Mouse (Mus musculus) liver, adult 2 months (tissue): ENCODE data around the gene Opa3.

Experiments used
- CTCF ChIP-seq: fragments of 200-500 bp; IDR thresholded peaks from 2 replicates; pipeline ENCODE4 v1.5.1; 2011; ENCODE audit warnings: low read depth, low read length, control low read depth
- POLR2A ChIP-seq: fragments of 200-500 bp; IDR thresholded peaks from 2 replicates; pipeline ENCODE4 v1.6.1; 2011; ENCODE audit warnings: low read length, control low read depth; ENCODE audit not compliant: insufficient read depth; ENCODE audit errors: extremely low read depth

DNA sequence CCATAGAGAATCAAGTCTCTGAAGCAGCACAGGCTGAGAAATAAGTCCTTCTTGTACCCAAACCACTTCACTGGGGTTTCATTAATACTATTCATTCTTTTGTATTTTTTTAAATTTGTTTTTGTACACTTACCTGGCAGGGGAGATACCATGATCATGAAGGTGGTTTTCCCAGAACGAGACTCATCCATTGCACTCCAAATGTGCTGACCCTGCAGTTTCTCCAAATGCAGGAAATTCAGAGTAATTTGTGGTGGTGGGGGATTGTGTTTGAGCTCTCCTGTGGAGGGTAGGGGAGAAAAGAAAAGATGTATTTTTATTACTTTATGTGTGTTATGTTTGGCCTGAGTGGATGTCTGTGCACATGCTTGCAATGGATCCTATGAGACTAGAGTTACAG, 13.9 kb downstream of the Opa3 start:
- TF ChIP-seq CTCF (no peak), POLR2A (no peak)
